Mouse (Mus musculus) spleen, postnatal 36 days (tissue): Measurements from ENCODE around the gene A26c2.

ENCODE experiments used
- DNase-seq, 2 experiments: peaks; one replicate each; pipeline ENCODE4 v3.0.0; 2022; ENCODE audit warnings: low spot score in 2 of 2, mixed read lengths in 1 of 2

Gene A26c2

GRCm38 (mm10) chr7:62823573-62823972, at the start of gene A26c2:
A26c2 (minus strand) TSS chr7:62823673.
- DNase-seq: no peak

GRCm38 (mm10) chr7:62851471-62851870, 28.0 kb upstream of the A26c2 start:
- DNase-seq: no peak
